Mouse (Mus musculus) brain, embryonic 14.5 days (tissue): Measurements from ENCODE around the gene Nt5c1b.

ENCODE experiments used
- CTCF ChIP-seq: fragments of 200-500 bp; IDR thresholded peaks from 2 replicates; pipeline ENCODE4 v1.5.1; 2012; ENCODE audit warnings: inconsistent platforms, mild to moderate bottlenecking, moderate library complexity, borderline replicate concordance; ENCODE audit not compliant: insufficient read depth, insufficient read length; ENCODE audit errors: extremely low read depth
- POLR2A ChIP-seq: fragments of 200-500 bp; IDR thresholded peaks from 2 replicates; pipeline ENCODE4 v1.6.1; 2012; ENCODE audit warnings: mild to moderate bottlenecking, inconsistent platforms, borderline replicate concordance; ENCODE audit not compliant: poor library complexity, insufficient read depth, insufficient read length, severe bottlenecking; ENCODE audit errors: extremely low read depth

DNA sequence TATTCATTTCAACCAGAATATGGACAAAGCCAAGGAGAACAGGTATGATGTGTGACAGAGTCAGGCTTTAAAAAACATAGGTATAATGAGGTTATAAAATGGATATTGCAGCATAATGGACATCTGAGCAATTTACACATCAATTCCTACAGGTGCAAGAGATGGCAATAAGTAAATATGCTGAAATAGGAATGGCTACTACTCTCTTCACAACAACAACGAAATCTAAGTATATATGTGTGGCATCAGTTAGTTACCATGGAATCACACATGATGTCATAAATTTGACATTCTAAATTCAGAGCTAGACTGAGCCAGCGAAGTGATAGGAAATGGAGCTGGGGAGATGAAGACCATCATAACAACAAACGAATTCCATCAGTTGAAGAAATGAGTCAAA is at the start of gene Nt5c1b:
- TF ChIP-seq CTCF (no peak), POLR2A (no peak)
